Mouse (Mus musculus) heart, adult 11 months (tissue): Measurements from ENCODE around the gene Umod.

Source experiments
- DNase-seq: peaks from one replicate; pipeline ENCODE4 v3.0.0; 2022

Gene Umod

DNA sequence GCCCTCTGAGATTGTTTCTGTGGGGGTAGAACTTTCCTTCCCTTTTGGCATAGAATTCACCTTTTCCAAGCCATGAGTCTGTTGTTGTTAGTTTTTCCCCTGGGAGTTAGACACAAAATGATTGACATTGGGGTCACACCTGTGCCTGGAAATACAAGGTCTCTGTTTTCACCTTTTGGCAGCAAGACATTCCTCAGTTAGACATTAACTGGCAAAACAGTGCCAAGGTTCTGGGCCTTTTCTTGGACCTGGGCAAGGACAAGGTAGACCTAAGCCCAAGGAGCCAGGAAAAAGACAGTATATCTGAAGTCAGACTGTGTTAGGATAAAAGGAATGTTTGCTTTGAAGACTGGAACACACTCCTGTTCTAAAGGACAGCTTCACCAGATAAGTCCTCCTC lies at the start of gene Umod:
TSS of gene Umod (minus strand) at position 27 of the 400 bp plus-strand sequence.
- DNase-seq = peak; percentile 43

DNA sequence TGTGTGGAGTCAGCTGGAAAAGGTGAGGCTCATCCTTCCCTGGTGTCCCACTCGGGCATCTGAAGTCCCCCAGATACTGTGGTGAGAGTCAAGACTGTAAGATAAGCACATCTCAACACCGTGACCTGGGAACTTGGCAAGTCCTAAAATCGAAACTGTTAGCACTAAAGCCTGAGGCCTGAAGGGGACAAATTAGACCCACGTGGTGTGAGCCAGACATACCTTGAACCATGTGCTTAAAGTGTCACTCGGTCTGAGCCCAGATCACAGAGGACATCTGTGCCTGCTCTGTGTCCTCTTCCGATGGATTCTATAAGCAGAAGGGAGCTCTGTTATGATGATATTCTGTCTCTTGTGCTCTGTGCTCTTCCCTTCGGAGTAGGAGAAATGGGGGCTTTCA lies 49.5 kb upstream of the Umod start:
- DNase-seq = no peak

DNA sequence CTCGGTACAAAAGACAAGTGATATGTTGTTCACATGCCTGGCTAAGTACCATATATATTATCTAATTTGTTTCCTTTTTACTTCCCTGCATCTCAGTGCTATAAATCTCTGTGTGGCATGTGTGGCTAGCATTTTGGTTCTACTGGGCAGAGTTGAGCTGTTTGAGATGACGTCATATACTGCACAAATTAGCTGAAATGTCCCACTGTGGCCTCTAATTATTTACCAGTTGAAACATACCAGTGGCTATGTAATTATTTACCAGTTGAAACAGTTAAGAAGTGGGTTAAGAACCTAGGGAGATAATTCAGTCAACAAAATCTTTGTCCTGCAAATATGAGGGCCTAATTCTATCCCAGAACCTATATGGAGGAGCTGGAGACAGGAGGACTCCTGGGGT lies 48.5 kb upstream of the Umod start:
- no peak for DNase-seq

DNA sequence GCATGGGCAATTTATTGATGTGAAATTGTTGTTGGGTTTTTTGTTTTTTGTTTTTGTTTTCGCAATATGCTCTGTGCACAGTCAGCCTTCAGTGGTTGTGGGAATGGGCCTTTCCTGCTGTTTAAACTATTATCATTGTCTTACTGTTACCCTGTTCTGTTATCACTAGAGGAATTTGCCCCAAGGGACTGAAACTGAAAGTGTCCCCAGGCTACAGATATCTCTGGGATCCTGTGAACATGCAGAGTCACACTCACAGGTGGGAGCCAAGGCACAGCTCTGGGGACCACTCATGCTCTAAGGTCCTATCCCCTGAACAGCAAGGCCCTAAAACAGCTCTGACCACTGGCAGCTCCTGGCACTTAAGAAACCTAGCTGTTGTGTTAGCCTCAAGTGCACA lies 48.1 kb upstream of the Umod start:
- DNase-seq = no peak

DNA sequence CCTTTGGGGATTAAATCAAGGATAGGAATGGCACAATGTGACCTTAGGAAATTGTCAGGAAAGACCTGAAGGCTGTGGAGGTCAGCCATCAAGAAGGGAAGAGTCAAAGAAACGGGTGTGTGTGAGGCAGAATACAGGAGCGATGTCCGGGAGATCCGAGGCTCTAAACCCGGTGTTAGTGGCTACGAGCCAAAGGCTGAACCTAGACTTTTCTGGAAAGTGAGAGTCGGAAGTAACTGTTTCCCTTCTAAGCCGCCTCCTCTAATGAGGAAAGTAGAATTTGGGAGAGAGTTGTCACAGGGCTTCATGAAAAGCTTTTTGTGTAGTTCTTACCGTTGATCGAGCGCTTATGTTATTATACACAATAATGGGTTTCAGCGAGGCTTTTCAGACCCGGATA lies 47.4 kb upstream of the Umod start:
- DNase-seq = no peak

DNA sequence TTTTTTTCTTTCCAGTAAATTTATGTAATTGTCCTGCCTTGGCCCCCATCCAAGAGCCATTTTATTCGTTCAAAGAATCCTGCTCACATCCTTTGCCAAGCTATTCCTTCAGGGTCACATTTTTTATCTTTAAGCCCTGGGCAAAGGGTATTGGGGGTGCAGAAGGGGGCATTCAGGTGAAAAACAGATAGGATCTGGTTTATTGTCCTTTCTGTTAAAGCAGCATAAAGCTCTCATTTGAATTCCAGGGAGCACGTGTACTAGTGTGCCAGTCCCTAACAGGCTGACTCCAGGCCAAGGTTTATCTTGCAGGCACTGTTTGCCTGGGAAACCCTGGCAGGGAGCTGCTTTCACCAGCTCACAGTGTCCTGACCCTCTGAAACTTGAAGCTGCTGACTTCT lies 46.8 kb upstream of the Umod start:
- peak; percentile 97 for DNase-seq

DNA sequence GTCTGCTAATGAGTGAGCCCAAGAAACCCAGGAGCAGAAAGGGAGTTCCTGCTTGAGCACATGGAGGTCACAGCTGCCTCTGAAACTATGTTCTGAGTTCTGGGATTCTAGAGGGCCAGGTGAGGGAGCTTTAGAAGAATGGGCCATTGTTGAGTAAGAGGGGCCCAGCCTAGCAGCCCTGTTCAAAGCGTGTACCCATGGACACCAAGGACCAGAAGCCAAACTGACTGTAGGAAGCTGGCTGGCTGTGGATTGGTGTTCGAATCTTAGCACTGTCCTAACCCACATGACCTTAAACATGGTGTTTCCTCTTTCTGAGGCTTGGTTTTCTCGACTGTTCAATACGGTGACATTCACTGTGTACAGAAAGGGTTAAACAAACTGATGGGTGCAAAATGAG lies 44.3 kb upstream of the Umod start, which contains the start of gene Pdilt:
TSS of gene Pdilt (minus strand) at position 101 of the 400 bp plus-strand sequence.
- no peak for DNase-seq

DNA sequence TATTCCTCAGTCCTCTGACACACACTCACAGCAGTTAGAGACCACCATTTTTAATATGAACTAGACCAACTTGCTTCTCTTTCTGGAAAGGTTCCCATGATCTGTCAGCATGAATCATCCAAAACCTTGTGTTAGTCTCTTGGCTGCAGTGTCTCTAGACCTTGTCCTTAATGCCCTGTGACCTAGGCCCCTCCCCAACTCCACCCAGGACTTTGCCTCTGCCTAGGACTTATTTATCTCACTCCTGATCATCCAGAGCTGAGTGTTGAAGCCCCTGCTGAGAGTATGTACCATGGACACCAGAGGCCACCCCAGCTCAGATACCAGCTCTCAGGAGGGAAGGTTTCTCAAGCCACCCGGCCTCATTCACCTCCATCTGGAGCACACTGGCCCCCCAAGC lies 43.3 kb upstream of the Umod start:
- peak; percentile 57 for DNase-seq

DNA sequence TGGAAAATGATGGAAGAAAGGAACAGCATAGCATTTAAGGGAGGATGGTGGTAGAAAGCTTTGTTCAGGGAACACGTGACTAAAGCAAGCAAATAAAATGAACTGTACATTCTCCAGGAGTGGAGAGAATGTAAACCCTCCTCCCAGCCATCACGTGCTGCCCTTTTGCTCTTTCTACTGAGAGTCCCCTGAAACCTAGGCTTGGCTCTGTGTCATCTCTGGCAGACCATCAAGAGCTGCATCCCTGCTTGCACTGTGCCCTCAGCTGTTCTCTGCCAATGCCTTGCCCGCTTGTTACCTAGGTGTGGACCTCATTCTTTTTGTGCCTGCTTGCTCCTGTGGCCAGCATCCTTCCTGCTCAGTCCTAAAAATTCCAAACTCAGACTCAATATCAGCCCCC lies 42.7 kb upstream of the Umod start:
- DNase-seq = no peak

DNA sequence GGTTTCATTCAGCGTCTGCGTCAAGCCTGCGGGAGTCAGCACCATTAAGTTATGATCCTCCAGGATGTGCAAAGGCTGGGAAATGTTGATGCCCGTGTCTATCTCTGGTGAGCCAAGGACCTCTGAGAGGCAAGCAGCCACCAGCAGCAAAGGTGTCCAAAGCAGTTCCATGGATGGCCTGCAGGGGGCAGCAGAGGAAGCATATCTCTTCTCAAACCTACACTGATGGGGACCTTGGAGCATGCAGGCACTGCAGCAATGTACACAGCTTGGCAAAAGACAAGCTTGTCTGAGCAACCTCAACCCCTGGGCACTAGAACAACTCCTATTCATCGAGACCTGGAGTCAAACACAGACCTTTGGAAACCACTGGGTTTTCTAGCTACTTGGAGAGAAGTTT lies 40.6 kb upstream of the Umod start:
- no peak for DNase-seq

DNA sequence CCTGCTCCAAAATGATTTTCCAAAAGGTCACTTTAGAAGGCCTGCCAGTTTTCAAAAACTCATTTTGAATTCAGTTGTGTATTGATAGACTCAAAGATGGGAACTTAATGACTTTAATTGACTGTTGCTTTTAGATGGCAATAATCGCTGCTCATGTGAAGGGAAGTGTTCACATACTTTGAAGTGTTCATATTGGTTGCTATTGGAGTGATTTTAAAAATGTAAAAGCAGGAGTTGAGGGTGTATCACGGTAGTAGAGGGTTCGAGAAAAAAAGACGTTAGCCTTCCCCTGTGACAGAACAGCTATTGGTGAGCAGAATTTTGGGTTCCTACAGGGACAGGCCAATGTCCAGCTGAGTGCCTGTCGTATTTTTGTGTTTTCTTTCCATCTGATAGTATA lies 40.1 kb upstream of the Umod start, which contains the start of gene Acsm5:
TSS of gene Acsm5 (plus strand) at position 301 of the 400 bp plus-strand sequence.
- DNase-seq = no peak

DNA sequence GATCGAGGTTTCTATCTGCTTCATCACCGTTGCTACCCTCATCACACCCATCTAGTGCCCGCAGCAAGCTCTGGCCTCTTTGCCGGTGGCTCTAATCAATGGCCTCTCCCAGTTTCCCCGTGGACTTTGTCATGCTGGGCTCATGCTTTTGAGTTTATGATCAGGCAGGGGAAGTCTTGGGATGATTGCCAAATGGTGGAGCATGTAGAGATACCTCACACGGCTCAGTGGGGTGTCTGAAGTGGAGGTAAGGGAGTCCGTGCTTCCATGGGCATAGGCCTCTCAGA lies 37.1 kb upstream of the Umod start:
- DNase-seq = no peak

DNA sequence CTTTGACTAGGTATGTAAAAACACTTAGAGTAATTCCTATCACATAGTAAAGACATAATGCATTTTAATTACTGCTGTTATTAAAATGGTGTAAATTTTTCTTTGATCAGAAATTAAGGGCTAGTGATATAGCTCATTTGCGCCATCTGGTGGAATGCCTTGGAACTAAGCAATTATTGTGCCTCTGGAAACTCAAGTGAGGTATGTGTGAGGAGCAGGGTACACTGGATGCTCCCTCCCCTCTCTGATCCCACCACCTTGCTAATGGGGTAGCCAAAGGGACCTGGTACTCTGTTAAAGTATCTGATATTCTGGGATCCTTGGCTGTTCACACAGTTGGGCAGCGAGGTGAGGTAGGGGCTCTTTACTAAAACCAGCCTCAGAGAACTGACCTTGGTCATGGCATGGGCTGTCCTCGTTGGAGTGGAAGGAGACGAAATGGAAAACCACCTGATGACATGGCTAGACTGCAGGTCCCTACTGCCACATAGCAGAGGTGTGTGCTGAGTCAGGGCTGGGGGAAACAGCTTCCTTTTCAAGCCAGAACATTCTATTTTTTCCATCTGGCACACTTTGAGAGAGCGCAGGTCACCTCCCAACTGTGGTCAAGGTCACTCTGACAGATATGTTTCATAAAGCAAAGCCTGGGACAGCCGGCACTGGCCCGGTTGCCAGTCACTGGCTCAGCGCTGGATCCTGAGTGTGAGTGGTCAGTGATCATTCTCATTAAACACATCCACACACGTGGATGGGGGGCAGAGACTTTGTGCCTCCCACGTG lies 36.6 kb upstream of the Umod start:
- no peak for DNase-seq

DNA sequence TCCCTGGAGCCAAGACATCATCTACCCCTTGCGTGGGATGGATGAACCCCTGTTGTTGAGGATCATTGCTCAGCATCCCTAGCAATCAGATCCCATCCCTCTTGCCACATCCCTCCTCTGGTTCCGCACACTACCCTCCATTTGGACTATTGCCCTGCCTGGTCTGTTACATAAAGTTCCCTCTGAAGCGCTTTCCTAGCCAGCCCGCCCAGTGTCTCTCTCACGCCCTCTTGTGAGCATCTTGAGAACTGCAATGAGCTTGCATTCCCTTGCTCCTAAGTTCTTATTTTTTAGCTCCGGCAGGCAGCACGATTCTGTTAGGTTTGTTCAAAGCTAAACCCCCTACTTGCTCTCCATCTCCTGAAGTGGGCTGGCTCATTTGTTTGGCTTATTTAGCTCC lies 34.0 kb upstream of the Umod start:
- DNase-seq = no peak

DNA sequence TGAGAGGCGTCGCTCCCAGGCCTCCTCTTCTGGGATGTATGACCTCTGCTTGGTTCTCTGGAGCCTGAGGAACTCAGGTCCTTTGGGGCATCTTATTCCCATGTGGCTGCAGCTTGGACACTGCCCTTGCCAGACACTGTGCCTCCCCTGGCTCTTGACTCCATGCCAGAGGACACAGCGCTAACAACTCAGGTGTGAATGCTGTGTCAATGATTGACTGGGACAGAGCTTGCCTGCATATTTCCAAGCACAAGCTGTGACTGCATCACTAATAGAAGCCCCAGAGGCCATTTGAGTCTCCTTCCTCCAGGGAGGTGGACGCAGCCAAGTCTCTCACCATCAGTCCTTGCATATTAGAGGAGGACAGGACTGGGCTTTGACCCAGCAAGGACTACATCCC lies 32.1 kb upstream of the Umod start:
- DNase-seq = peak; percentile 80

DNA sequence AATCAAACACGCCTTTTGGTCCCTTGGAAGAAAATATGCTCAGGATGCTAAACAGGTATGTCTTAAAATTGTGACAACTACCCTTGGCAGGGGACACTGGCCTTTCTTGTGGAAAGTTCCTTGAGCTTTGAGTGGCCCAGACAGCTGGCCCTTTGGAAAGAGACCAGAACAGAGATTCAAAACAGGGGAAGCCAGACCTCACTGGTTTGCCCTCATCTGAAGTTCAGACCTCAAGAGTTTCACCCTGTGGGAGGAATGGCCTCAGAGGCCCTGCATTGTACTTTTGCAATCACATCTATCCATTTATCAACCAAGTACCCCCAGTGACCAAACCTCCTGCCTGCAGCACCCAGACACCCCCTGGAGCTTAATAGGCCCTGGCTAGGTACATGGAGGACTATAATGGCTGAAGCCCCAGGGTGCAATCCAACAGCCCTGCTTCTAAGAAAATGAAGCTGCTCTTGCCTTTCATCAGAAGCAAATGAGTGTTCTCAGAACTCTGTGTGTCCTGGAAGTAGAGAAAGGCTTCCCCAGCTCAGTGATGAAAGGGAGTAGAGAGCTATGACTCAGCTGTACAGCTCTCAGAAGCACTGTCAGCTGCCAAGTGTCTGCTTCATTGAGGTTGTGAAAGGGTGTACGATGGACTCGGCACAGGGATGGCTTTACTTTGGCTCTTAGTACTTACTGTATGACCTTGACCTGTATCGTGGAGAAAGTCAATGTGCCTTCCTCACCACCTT lies 11.1 kb upstream of the Umod start:
- peak; percentile 87 for DNase-seq

DNA sequence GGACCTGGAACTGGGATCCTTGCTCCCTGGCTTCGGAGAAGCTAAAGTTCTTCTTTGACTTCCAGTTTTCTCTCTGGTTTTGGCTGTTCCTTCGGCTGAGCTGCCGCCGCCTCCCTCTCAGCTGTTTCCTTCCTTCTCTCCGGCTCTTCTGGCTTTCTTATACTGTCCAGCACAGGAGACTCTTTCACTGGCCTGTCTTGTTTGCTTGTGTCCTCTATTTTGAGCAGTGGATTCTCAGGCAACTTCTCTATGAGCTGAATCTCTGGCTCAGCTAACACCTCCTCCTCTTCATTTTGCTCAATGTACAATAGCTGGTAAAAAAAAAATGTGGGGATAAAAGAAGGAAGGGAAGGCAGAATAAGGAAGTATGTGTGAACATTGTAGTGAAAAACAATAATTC lies 7.6 kb upstream of the Umod start:
- peak; percentile 40 for DNase-seq

DNA sequence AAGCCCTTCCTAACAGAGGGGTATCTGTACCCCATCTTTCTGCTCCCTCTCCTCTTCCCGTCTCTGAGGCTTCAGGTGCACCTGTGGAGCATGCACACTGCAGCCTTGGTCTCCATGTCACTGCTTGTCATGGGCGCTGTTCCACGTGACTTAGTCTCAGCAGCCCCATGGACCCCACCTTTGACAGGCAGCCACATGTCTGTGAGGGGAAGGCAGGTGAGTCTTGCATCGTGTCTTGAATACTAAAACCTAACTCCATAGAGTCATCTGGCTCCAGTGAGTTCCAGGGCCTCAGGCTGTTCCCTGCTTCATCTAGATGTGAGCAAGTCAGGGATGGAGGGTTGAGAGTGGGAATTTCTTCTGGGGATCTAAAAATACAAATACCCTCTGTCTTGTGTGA lies 5.1 kb upstream of the Umod start:
- DNase-seq = peak; percentile 66

DNA sequence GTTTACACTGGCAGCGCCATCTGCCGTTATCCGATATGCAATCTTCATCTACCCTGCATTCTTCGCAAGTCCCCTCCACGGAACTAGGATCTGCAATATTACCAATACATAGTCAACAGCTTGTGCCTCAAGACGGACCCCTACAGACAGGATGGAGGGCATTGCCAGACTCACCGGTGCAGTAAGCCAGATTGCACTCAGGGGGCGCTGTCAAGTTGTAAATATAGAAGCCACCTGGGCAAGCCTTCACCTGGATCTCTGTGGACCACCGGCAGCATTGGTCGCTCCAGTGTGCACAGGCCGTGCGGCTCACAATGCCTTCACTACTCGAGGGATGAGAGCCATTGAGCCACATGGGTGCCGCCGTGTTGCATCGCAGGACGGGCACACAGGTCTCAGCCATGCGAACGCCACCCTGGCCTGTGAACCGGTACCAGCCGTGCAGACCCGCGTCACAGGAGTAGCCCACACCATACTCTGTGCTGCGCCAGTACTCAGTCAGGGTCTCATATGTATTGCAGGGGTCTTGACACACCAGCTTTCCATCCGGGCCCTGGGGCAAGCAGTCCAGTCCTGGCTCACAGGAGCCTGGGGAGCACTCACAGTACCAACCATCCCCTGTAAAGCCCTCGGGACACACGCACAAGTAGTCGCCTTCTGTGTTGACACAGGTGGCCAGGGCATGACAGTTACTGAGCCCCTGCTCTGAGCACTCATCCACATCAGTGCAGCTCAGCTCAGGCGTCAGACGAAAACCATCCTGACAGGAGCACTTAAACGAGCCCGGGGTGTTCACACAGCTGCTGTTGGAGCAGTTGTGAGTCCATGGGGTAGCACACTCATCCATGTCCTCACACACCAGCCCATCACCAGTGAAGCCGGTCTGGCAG lies 2.3 kb downstream of the Umod start:
- peak; percentile 87 for DNase-seq

DNA sequence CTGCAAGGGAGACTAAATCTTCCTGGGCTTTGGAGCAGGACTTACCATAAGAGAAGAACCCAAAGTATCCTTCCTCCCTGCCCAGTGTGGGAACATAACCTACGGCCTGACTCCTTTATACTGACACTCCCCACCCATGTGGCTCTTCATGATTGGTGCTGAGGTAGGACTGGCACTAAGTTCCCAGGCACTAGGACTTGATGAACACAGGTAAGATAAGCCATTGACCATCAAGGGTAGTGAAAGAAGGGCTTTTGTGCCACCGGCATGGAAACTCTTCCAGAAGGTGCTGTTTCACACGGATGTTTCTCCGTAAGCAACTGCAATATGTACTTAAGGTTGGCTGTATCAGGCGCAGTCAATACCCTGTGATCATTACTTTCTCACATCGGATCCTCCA lies 19.9 kb downstream of the Umod start, which contains the start of gene Gp2:
TSS of gene Gp2 (minus strand) at position 101 of the 400 bp plus-strand sequence.
- DNase-seq = peak; percentile 74

DNA sequence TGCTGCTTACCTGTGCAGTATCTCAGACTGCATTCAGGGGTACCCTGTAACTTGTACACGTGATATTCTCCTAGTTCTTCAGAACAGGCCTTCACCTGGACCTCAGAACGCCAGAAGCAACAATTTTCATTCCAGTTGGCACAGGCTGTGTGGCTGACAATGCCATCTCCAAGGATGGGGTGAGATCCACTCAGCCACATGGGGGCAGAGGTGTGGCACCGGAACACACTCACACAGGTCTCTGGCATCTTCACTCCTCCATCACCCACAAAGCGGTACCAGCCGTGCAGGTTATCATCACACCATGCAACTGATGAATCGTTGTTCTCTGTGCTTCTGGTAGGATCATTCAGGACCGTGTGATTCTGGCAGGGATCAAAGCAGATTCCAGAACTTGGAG lies 24.9 kb downstream of the Umod start:
- peak; percentile 56 for DNase-seq

DNA sequence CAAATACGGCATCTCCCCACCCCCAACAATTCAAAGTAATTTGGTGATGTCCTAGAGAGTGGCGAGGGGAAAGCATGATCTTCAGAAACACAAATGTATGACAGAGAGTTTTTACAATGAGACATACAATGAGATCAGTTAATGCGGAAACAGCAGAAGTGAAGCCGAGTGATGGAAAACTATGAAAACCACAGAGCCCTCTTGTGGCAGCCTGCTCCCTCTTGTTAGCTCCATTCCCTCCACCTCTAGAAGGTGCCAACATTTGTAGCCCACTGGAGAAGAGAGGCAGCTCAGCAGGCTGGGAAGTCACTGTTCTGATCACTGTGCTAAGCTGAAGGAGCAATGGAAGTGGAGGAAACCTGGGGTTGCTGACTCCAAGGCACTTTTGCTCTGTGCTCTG lies 35.2 kb downstream of the Umod start:
- peak; percentile 27 for DNase-seq

DNA sequence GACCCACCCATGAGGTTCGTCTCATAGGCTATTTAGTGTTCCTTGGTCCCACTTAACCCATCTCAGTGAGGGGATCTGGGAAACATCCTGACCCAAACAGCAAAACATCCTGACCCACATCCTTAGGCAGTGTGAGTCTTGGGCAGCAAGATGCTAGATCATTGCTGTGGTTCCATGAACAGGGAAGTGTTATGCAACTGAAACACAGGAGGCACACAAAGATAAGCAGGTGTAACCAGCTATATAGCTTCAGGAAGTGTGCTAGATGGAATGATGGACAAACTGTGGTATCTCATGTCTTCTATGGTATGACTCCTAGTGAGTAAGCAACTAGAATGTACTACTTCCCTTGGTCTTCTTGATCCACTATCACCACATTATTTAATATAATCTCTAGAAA lies 37.1 kb downstream of the Umod start:
- DNase-seq = peak; percentile 17
